Mouse (Mus musculus): ENCODE data around the gene Kbtbd4.

The Kbtbd4 gene

DNA sequence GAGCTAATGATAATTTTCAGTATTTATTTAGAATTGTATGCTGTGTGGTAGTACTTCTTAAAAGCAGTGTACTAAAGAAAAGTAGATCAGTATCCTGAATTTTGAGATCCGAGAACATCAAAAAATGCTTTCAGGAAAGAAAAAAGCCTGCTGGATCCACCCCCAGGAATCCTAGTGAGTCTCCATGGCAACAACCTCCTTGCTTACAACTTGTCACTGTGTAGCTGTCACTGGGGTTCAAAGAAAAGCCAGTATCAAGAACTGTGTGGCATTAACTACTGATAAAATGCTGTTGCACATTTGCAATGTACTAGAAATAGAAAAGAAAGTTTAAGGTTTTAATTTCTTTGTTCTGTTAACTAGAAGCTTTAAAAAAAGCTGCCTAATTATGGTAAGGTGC is 51.5 kb downstream of the Kbtbd4 start:
- DNase-seq (ENCODE audit: low spot score), result no peak

DNA sequence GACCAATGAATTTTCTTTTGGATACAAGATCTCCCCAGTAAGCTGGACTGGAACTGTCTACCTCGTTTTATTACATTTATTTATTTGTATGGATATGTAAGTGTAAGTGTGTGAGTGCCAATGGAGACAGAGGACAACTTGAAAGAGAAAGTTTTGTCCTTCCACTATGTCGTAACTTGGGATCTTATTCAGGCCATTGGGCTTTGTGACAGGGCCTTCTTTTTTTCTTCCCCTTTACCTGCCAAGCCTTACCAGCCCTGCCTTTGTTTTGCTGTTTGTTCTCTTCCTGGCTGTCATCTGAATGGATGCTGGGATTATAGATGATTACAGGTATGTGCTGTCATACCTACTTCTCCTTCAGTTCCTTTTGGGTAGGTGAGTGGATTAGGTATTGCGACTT is 54.3 kb downstream of the Kbtbd4 start:
- no peak for DNase-seq (ENCODE audit: low spot score)

DNA sequence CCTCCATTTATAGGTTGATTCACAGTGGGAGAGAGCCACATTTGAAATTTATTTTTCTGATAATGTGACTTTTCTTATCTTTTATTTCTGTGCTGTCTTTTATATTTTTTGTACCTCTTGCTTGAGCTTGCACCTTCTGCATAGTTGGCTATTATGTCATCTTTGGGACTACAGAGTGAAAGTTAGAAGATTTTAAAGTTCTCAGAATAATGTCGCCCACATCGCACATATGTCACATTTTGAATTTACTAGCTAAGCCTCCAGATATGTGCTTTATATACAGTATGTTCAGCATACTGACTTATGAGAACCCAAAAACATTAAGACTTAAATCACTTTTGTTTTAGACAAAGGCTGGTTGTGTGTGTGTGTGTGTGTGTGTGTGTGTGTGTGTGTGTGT is 55.5 kb downstream of the Kbtbd4 start:
- DNase-seq (ENCODE audit: low spot score), result no peak
